Mouse (Mus musculus) kidney, postnatal 36 days (tissue): Measurements from ENCODE around the gene Dhx35.

Experiments
- DNase-seq, 2 experiments: peaks; one replicate each; pipeline ENCODE4 v3.0.0; 2021 to 2022; ENCODE audit warnings: mixed read lengths in 2 of 2

The Dhx35 gene

GRCm38 (mm10) chr2:158898469-158899196 lies 104.0 kb downstream of the Dhx35 start:
- DNase-seq: no peak
